Mouse (Mus musculus): ENCODE measurements around the gene Ttc9.

Gene Ttc9

GRCm38 (mm10) chr12:81657321-81657720, 26.3 kb downstream of the Ttc9 start:
- DNase-seq (ENCODE audit: extremely low spot score, low spot score) = no peak

GRCm38 (mm10) chr12:81658086-81658485, 27.0 kb downstream of the Ttc9 start:
- no peak for DNase-seq (ENCODE audit: extremely low spot score, low spot score)

GRCm38 (mm10) chr12:81662076-81662475, 31.0 kb downstream of the Ttc9 start:
- DNase-seq (ENCODE audit: extremely low spot score, low spot score) = no peak

- no peak for DNase-seq (ENCODE audit: extremely low spot score, low spot score)
Measured at GRCm38 (mm10) chr12:81663116-81663515, 32.1 kb downstream of the Ttc9 start.

GRCm38 (mm10) chr12:81663906-81664305, 32.9 kb downstream of the Ttc9 start:
- DNase-seq (ENCODE audit: extremely low spot score, low spot score) = no peak

- DNase-seq (ENCODE audit: extremely low spot score, low spot score) = no peak
Measured at GRCm38 (mm10) chr12:81668406-81668805, 37.4 kb downstream of the Ttc9 start.

- no peak for DNase-seq (ENCODE audit: extremely low spot score, low spot score)
Measured at GRCm38 (mm10) chr12:81675557-81675956, 44.5 kb downstream of the Ttc9 start.

GRCm38 (mm10) chr12:81679807-81680529, 48.9 kb downstream of the Ttc9 start:
- DNase-seq (ENCODE audit: extremely low spot score, low spot score) = no peak

- DNase-seq (ENCODE audit: extremely low spot score, low spot score) = no peak
Measured at GRCm38 (mm10) chr12:81683395-81683794, 52.3 kb downstream of the Ttc9 start.

- DNase-seq (ENCODE audit: extremely low spot score, low spot score) = no peak
Measured at GRCm38 (mm10) chr12:81684096-81684495, 53.0 kb downstream of the Ttc9 start.

- no peak for DNase-seq (ENCODE audit: extremely low spot score, low spot score)
Measured at GRCm38 (mm10) chr12:81685981-81686380, 54.9 kb downstream of the Ttc9 start.

GRCm38 (mm10) chr12:81686406-81687117, 55.5 kb downstream of the Ttc9 start:
- DNase-seq (ENCODE audit: extremely low spot score, low spot score) = no peak

GRCm38 (mm10) chr12:81687873-81688272, 56.8 kb downstream of the Ttc9 start:
- DNase-seq (ENCODE audit: extremely low spot score, low spot score) = no peak

GRCm38 (mm10) chr12:81688537-81688936, 57.5 kb downstream of the Ttc9 start:
- no peak for DNase-seq (ENCODE audit: extremely low spot score, low spot score)

- DNase-seq (ENCODE audit: extremely low spot score, low spot score) = no peak
Measured at GRCm38 (mm10) chr12:81689505-81690056, 58.5 kb downstream of the Ttc9 start.

GRCm38 (mm10) chr12:81690111-81690510, 59.1 kb downstream of the Ttc9 start:
- no peak for DNase-seq (ENCODE audit: extremely low spot score, low spot score)

GRCm38 (mm10) chr12:81690751-81691150, 59.7 kb downstream of the Ttc9 start:
- no peak for DNase-seq (ENCODE audit: extremely low spot score, low spot score)

- no peak for DNase-seq (ENCODE audit: extremely low spot score, low spot score)
Measured at GRCm38 (mm10) chr12:81691177-81691730, 60.2 kb downstream of the Ttc9 start.

- no peak for DNase-seq (ENCODE audit: extremely low spot score, low spot score)
Measured at GRCm38 (mm10) chr12:81698011-81698410, 67.0 kb downstream of the Ttc9 start.

- no peak for DNase-seq (ENCODE audit: extremely low spot score, low spot score)
Measured at GRCm38 (mm10) chr12:81702903-81703302, 71.9 kb downstream of the Ttc9 start.

- DNase-seq (ENCODE audit: extremely low spot score, low spot score) = no peak
Measured at GRCm38 (mm10) chr12:81712618-81713017, 81.6 kb downstream of the Ttc9 start.

All from neural tube, embryonic 10.5 days (tissue).